Mouse (Mus musculus) spleen, adult 12 weeks (tissue): Measurements from ENCODE around the gene Stac3.

Experiments used
- DNase-seq: peaks from one replicate; pipeline ENCODE4 v3.0.0; 2022; ENCODE audit warnings: low spot score

Gene Stac3

GRCm38 (mm10) chr10:127500894-127501893, at the start of gene Stac3:
Stac3 (plus strand) TSS chr10:127501686.
- no peak for DNase-seq

- no peak for DNase-seq
Measured at GRCm38 (mm10) chr10:127453701-127454100, 47.8 kb upstream of the Stac3 start.

DNA sequence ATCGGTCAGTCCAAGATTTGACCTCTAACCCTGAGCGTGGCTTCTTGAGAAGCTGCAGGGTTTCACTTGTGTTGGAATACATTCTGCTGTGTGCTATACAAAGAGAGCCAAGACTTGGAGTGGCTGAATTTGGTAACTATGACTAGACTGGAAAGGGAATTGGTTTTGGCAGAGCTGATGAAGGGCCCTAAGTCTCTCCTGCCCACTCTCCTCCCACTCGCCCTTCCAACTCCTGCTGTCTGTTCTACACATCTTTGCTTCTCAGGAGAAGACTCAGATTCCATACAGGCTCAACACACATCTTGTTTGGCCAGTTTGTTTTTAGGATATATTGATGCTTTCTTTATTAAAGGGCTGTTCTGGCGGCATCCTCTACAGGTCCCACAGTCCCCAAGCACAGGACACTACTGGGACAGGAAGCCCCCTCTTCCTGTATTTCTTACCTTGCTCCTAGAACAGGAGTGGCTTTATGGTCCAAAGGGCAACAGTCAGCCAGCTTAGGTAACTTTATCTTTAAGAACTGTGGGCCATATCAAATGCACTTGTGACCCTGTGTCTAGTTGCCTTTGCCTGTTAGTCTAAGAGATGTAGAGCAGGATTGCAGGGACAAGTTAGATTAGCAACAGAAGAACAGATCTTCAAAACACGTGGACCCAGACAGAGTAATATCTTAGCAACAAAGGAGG, 38.9 kb upstream of the Stac3 start:
- DNase-seq: no peak

GRCm38 (mm10) chr10:127471281-127471988, 30.1 kb upstream of the Stac3 start:
- DNase-seq: no peak

DNA sequence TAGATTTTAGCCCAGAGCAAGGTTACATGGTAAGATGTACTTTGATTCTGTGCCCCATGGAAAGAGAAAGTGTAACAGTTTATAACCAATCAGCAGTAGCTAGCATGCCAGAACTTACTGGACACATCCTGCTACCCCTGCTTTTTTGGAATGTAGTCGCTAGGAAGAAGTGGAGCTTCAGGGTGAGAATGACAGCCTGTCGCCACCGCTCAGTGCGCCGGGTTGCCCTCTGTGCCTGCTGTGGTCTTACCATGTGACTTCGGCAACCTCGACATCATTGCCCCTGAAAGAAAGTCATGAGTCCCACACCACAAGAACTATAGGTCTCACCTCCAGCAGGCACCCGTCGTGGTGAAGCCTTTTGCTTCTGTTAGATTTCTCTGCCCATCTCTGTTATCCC, 28.8 kb upstream of the Stac3 start:
- no peak for DNase-seq

GRCm38 (mm10) chr10:127475175-127475574, 26.3 kb upstream of the Stac3 start:
- DNase-seq: no peak

DNA sequence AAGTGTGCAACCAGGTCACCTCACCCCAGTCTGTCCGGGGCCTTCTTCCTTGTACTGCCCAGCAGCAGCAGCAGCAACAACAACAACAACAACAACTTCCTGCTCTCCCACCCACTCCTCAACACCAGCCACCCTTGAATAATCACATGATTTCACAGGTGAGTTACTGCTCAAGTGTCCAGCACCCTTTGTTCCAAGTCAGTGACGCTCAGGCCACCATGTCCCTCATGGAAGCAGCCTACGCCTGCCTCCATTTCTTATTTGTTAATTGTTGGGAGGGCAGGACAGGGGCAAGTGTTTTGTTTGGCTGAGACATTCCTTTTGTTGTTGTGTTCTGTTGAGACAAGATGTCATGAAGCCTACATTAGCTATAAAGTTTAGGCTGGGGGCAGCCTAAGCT, 24.9 kb upstream of the Stac3 start:
- DNase-seq: no peak

GRCm38 (mm10) chr10:127477301-127477700, 24.2 kb upstream of the Stac3 start:
- no peak for DNase-seq

DNA sequence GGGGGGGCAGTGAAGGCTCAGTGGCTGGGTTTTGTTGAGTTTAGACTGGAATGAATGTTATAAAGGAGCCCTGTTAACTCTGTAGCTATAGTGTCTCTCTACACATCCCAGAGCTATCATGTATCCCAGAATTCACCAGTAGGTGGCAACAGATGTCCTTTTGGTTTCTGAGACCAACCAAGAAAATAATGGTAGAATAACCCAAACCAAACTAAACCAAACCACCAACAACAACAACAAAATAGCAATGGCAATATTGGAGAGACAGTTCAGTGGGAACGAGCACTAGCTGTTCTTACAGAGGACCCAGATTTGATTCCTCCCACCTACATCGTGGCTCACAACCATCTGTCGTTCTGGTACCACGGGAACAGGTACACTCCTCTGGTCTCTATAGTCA, 22.4 kb upstream of the Stac3 start:
- DNase-seq: no peak

DNA sequence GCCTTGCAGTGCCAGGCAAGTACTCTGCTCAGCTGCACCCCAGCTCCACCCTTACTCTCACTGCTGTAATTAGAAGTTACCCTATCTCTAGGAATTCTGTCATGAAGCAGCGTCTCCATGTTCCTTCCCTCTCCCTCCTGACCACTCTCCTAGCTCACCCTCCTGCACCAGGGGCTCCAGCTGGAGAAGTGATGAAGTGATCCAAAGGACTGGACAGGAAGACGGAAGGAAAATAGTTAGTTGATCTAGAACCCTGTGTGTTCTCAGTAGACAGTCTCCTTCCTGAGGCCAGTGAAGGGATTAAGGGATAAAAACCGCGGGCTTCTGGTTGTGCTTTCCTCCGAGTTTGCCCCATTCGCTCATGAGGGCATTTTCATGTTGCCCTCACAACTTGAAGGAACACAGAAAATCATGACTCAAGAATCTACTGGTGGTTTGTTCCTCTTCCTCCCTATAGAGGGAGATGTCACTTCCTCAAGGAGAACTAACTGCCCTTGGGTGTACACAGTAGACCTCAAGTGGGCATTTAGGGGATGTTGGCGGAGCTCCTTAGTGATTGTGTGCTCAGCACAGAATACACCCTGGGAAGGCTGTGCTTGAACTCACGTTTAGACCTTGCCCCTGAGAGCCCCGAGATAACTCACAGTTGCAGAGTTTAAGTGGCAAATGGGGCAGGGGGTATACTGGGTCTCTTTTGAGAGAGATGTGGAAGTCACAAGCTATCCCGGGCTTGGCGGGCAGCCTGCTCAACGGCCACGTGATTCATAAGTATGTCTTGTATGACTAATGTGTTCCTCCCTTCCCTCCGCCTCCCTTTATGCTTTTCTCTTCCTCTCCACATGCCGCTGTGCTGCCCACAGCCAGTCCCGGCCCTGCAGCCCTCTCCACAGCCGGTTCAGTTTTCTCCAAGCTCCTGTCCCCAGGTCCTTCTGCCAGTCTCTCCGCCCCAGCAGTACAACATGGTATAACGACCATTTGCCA, 20.4 kb upstream of the Stac3 start:
- no peak for DNase-seq

- DNase-seq: no peak
Measured at GRCm38 (mm10) chr10:127485235-127485634, 16.3 kb upstream of the Stac3 start.

GRCm38 (mm10) chr10:127488856-127489255, 12.6 kb upstream of the Stac3 start:
- DNase-seq: no peak

DNA sequence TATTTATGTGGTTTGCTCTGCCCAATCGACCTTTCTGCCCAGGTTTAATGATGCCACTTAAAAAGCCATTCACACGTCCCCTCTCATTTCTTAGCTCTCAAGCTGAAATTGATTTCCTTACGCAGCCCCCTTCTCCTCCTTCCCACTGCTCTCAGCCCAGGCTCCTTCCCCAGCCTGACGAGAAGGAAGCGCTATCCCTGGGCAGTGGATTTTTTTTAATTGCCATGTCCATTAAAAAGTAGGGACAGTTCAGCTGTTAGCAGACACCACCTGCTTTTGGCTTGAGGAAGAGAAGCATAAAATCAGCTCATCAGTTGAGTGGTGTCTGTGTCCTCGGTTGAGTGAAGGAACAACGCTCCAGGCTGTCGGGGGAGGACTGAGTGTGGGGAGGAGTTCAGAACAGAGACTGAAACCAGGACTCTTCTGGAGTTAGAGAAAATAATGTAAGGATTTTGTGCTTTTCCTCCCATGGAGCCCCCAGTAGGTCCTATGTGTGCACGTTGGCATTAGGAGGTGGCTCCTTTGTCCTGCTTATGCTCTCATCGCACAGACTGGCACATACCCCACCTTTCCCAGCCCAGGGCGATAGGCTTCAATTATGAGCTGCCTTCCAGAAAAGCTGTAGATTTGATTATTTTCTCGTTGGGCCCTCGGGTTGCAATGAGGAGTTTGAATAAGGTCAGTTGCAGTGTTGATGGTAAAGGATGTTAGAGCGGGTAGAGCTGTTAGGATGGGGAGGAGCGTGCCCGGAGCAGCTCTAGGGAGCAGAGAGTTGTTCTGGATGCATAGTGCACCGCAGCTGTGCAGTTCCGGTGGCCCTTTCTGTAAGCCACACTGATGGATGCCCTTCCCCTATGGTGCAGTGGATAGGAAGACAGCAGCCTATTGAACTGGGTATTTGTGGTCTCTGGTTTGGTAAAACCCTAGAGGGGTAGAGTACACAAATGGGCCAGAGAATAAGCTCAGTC, 11.0 kb upstream of the Stac3 start:
- no peak for DNase-seq

GRCm38 (mm10) chr10:127491128-127491512, 10.4 kb upstream of the Stac3 start:
- DNase-seq: no peak

DNA sequence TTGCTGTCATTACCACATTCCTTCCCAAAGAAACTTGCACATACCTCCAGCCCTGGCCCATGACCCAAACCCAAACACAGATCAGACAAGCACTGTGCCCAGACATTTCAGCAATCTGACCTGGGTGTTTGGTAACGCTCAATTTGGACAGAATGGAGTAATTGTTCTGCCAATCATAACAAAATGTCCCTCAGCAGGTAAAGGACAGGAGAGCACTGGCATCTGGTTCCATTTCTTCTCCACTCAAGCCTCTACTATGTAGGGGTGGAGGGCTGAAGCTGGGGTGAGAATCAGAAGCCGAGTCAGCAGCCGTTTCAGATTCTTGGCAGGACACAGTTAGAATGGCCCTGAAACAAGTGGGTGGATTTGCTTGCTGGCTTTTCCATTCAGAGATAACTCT, 9.4 kb upstream of the Stac3 start:
- no peak for DNase-seq

DNA sequence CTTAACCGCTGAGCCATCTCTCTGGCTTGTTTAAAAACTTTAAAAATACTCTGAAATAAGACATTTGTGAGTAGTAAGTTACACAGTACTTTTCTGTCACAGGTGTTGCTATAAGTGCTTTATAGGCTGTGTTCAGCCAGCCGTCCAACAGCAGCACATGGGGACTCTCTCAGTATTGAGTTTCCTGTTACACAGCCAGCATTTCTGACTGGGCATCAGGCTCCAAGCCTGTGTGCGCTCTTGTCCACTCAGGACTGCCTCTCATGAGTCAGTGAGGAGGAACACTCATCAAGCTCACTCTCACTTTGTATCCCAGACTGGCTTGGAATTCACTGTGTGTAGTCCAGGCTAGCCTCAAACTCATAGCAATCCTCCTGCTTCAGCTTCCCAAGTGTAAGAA, 5.3 kb upstream of the Stac3 start:
- no peak for DNase-seq

- DNase-seq: no peak
Measured at GRCm38 (mm10) chr10:127499516-127499915, 2.0 kb upstream of the Stac3 start.

DNA sequence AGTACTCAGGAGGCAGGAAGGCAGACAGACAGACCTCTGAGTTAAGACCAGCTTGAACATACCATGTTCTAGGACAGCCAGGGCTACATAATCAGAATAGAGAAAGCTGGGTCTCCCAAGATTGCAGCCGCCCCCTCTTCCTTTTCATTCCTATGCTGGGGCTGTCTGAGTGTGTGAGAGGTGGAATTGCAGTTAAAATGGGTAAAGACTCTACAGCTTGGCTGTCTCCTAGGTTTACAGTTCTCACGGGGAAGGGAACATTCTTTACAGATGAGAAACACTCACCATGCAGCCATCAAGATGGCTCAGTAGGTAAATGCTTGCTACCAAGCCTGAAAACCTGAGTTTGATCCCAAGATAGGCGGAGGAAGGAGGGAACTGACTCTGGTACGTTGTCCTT, 1.4 kb upstream of the Stac3 start:
- no peak for DNase-seq

- DNase-seq: peak; percentile 56
Measured at GRCm38 (mm10) chr10:127508239-127508638, 6.8 kb downstream of the Stac3 start.
